Mouse (Mus musculus) adrenal gland, postnatal 14 days (tissue): Measurements from ENCODE around the gene Tns1. TPM values are rescaled to one million over a fixed set of nuclear protein-coding genes. Genes with fewer than 3 reads are reported as not detected.
A peak's percentile ranks its signal among the peaks of the same experiment; 100 is the strongest.

Source experiments
- DNase-seq: peaks from one replicate; pipeline ENCODE4 v3.0.0; 2021; ENCODE audit warnings: mixed read lengths
- total RNA-seq: library from RNA; stranded (reverse); gene quantifications from 2 replicates; pipeline ENCODE4 v1.2.3, GENCODE M21; 2021

The Tns1 gene
- total RNA-seq, 1 experiment from 2014 or later, result 325 TPM

DNA sequence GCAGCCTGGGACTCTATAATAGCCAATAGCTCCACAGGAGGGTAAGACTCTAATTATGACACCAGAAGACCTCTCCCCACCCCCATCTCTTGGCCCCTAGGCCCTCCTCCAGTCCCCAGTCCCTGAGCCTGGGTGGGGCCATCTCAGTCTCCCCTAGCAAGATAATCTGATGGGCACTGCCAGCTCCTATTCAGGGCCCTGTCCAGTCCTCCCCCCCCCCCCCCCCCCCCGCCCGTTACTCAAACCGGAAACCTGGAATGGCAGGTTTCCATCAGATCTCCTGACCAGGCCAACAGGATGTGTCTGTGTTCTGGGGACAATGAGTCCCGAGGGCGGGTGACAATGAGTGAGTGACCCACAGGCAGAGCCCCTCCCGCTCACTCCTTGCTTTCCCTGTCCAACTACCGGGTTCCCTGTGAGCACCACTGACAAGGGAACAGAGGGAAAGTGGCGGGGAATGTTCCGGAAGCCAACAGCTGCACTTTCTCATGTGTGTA is 136.5 kb downstream of the Tns1 start:
- peak; percentile 66 for DNase-seq

DNA sequence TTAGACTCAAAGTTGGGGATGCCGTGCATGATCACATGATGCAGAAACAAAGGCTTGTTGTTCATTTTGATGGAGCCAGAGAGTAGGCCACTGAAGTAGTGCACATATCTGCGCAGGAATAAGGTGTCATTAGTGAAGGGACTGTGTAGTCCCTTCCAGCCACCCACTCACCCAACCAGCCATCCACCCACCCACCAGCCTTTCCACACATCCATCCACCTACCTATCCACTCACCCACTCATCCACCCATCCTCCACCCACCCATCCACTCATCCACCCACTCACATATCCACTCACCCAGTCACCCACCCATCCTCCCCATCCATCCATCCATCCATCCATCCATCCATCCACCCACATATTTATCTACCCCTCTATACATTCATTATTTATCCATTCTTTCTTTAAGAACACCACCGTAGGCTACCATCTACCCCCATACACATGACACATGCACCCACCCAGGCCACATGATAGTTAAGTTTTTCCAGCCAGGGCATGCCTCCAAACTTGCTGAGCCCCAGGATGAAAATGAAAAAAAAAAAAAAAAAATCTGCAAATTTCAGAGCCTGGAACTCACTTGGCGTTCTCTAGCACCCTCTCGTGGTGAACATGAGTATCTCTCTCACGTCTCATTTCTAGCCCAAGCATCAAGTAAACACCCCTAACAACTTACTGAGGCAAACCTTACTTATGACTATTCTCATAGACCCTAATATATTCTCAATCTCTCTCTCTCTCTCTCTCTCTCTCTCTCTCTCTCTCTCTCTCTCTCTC is 137.8 kb downstream of the Tns1 start:
- peak; percentile 72 for DNase-seq

DNA sequence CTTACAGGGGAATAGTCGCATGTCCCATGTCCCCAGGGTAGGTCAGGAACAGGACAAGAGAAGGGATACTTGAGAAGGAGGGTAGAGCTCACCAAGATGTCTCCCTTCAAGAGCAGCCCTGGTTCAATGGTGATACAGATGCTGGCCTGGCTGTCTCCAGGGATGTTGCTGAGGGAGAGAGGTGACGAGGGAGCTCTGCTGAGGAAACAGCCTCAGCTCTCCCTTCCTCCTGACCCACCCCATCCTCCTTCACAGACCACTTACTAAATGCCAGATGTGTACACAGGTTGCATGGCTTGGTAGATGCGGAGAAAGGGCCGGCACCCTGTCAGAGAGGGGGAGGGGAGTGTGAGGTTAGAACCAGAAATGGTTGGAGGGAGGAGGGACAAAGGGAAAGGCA is 138.6 kb downstream of the Tns1 start:
- DNase-seq, result no peak

DNA sequence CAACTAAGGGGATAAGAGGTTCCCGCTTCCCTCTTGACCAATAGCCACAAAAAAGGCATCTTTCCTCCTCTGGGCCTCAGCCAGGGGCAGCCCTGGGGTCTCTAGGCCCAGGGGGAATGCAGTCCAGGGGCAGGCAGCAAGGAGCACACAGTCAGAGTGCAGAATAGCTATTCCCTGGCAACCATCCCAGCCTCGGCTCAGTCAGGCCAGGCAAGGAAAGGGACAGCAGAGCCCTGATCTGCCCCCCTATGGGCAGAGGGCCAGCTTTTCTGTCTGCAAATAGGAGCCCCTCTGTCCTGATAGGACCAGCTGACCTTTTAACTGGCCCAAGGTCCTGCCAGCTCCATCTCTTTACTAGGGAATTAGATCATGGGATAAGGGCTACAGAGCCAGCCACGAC is 145.0 kb downstream of the Tns1 start:
- peak; percentile 59 for DNase-seq

DNA sequence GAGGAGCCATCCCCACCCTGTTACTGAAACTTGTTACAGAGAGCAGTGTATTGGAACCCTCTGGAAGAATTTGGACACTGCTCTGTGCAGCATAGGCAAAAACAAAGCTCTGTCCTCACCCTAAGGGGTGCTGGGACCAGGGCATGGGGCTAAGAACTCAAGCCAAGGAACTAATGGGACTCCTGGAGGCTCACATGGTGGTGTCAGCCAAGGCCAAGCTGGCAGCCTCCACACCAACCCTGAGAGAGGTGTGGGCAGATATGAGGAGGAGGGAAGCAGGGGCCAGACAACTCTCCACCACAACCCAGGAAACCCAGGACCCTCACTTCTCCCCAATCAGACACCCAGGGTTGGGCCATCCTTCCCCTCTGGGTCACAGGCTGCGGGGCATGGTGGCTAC is 145.7 kb downstream of the Tns1 start:
- DNase-seq, result no peak

DNA sequence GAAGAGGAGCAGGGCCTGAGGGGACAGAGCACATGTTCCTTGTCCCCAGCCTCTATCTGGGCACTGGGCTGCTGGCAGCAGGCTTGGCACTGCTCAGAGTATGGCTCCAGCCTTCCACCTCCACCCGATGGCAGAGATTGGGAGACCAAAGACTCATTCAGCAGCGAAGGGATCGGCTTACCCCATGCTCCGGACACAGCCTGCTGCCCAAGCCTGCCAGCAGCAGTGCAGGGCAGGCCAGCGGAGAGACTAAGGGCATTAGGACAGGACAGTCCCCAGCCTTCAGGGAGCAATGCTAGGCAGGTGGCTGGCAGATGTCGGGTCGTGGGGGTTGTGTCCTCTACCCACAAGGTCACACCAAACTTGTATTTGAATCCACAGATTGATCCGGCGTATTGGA is 150.3 kb downstream of the Tns1 start:
- no peak for DNase-seq

DNA sequence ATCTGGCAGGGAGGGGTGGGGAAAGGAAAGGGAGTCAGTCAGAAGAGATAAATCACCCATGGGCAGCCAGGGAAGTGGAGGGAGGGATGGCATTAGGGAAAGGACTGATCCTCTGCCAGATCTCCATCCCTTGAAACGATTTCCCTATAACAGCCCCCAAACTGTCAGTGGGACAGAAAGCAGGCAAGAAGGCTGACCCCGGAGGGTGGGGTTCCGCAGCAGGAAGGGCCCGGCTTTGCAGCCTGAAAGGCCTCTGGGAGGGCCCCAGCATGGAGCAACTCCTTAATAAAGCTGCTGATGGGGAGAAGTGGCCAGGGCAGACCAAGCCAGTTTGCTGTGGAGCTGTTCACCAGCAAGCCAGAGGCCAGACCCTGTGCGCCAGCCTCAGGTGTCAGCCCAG is 151.5 kb downstream of the Tns1 start:
- peak; percentile 40 for DNase-seq

DNA sequence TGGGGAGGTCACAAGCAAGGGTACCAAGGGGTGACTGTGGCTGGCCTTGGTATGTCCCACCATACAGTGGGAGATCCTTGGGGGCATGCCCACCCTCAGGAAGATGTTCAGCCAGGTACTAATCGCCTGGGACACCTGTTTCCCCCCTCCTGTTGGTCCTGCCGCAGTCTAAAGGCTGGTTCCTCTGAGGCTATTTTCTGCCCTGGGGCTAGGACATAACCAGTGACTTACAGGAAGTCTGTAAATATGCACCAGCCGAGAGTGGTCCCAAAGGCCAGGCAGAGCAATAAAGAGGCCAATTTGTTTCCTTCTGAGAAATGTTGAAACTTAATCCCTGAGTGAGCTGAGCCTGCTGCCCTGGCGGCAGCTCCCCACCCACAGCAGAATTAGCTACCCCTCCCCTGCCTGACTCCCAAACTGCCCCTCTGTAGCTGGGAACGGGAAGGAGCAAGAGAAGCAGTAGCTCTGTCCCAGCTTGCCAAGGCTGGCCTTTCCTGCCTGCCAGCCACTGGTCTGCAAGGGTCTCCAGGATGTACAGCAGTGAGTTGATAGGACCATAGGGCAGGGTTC is 154.0 kb downstream of the Tns1 start:
- DNase-seq, result no peak

DNA sequence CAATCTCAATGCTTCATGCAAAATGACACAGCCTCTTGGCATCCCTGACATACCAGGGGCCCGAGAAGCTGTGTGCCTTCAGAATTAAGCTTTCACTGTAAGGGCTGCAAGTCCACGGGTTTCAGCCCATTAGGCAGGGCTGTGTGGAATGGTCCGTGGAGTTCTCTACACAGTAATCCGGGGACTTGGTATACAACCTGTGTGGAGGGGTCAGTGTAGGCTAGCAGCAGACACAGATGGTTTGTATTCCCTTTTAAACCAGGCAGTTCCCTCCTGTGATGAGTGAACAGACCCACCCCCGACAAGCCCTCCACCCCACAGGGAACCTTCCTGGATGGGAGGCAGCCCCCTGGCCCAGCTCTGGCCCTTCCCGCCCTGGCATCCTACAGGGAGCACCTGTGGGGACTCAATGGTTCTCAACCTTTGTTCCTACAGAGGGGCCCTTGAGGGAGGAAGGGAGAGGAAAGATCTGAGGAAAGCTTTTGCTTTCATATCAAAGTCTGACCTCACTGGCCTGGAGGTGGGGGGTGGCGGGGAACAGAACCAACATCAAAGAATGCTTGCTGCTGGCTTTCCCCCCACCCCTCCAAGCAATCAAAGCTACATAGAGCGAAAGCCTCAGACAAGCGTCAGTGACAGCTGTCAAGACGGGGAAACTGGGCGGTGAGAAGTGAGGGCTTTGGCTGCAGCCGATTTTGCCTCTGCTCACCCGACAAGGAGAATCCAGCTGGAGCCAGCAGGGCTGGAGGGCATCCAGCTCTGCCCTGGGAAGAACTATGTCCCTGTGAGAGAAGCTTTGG is 155.3 kb downstream of the Tns1 start:
- DNase-seq, result peak; percentile 65

DNA sequence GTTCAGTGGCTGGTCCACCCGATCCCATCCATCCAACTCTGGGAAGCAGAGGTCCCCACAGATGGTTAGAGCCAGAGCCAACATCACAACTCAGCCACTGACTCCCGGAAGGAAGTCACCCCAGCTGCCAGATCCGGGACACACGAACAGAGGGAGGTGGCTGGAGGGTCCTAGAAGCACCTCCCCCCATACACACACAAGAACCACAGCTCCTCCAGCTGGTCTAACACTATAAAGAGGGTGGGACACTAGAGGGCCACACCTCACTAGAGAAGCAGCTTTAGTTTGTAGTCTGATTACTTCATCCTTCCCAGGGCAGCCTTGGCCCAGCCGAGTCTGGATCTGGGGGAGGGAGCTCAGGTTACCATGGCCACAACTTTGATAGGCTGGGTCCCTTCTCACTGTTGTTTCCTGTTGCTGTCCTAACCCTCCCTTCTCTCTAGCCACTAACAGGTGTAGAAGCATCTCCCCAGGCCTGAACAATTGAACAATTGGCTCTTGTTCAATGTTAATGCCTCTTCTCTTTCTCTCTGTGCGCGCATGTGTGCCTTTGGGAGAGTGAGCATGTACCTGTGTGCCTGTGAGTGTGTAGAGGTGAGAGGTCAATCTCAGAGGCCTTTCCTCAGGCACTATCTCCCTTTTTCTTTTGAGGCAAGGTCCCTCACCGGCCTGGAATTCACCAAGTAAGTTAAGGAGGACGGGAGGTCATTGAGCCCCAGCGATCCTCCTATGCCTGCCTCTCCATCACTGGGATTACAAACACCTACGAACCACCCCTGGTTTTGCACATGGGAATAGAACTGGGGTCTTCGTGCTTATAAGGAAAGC is 157.6 kb downstream of the Tns1 start:
- DNase-seq, result peak; percentile 71

DNA sequence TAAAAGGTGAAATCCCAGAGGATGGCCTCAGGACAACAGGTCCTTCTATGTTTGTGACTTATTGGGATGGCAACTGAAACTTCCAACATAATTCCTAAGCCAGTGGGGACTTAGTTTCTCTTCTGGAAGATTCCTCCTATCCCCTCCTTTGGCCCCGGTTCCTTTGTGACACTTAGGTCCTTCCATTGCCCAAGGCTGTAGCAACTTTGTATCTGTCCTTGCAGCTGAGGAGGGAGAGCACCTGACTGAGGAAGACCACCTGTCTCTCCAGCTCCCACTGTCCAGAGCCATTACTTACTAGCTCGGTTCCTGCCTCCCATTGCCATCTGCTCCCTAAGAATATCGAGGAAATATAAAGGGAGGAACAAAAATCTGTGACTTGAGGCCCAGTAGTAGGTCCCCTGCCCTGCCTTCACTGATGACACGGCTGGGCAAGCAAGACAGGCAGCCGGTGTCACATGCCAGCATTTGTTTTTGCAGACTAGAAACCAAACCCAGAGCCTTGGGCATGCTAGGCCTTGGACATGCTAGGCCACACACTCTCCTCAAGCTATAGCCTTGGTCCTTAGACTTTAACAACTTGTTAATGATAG is 160.0 kb downstream of the Tns1 start:
- DNase-seq, result no peak

DNA sequence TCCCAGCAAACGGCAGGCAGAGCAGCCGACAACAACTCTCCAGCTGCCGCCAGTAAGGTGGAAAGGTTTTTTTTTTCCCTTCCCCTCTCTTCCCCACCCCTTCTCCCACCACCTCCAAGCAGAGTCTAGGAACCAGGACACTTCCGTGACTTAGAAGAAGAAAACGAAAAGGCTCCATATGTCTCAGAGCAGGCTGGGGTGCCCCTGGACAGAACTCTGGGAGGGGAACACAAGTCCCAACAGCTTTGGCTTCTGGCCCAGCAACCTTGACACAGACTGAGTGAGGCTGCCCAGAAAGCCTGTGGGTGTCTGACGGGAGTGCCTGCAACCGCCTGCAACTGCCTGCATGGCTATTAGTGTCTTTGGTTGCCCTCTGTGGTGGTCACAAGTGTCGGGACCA is 160.6 kb downstream of the Tns1 start:
- peak; percentile 93 for DNase-seq

DNA sequence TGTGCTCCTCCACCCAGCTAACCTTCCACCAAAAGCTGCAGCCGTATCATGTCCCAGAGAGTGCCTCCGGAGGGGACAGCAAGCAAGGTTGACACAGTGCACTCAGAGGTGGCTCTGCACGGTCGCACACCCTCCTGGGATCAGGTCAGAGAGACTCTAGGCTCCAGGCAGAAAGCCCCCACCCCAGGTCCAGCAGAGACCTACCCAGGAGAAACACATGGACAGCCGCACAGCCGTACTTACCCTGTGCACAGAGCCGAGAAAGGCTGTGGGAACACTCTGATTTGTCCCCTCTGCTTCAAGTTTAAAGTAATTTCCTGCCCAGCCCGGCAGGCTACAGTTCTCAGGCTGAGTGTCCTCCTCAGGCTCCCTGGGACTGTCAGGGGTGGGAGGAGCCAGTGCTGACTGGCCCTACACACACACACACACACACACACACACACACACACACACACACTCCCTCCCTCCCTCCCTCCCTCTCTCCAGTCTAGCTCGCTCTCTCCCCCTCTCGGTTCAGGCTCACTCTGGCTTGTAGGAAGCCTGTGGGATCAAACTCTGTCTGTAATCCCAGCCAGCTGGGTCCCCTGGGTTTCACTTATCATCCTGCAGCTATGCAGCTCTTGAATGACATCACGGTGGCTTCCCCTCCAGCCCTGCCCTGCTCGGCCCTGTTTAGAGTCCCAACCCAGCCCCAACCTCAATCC is 161.4 kb downstream of the Tns1 start:
- peak; percentile 88 for DNase-seq

DNA sequence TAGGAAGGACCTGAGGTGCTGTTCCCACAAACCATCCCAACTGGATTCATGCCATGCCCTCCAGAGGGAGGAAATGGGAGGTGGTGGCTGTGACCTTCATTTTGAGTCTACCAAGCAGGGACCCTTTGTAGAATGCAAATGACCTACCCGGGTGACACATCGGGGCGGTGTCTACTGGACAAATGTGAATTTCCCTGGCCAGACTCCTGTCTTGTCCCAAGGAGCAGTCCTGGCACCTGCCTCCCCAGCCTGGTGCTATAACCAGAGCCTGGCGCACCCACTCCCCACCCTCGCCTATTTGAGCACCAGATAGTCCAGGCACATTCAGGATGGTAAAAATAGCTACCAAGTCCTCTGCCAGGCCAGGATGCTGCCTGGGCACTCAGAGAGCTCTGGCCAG is 162.2 kb downstream of the Tns1 start:
- peak; percentile 44 for DNase-seq

DNA sequence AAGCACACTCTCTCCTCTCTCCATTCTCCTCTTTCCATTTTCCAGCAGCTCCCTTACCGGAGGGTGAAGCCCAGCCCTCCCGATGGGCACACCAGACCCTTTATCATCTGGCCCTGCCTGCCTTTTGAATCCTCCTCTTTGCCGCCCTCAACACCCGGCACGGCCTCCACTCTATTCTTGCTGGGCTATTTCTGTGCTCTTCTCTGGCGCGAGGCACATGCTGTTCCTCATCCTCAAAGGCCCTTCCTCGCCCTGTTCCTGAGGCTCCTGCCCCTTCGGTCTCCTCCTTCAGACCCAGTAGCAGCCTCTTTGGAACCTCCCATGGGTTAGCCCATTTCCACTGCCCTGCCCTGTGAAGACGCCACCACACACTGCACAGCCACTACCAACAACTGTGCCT is 164.5 kb downstream of the Tns1 start:
- DNase-seq, result no peak

DNA sequence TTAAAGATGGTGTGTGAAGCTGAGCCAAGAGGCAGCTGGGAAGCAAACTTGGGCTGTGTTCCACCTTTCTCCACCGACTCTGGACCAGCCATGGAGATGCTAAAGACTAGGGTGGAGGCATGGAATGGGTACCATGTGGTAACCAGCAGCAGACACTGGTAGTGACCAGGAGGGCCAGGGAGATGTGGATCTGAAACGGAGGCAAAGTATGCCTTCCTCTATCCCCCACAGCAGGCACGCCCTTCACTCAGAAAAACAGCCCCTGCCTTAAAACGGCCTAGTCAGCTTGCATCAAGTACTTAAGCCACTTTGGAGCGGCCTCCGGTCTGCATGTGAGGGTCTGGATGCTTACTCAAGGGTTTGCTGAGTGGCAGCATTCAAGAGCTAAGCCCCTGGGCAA is 164.9 kb downstream of the Tns1 start:
- no peak for DNase-seq

DNA sequence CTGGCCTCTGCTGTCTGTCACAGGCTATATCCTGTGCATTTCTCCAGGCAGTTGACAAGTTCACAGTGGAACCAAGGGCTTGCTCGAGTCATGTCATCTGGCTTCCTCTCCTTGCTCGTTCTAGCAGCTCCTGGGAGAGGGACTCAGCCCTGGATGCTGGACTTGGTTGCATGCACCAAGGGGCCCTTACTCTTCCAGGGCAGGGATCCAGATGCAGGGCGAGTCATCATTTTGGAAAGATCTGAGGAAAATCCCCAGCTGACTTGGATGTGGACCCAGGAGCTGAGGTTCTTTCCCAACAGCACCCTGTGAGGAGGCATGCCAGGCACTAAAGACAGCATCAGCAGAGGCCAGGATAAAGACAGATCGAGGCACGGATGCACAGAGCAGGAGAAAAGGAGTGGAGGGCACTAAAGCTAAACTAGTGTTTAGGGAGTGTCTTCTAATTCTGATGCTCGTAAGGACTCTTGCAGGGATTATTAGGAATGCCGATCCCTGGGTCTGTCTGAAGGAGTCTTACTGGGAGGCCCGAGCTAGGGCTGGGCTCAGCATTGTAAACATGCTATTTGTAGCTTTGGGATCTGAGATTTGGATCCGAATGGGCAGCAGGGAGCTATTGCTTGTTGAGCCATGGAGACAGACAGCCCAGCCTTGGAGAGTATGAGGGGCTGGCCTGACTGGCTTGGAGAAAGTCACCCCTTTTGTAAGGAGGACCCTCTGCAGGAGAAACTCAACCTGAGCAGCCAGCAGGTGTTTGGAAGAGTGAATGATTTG is 165.9 kb downstream of the Tns1 start:
- DNase-seq, result peak; percentile 52

DNA sequence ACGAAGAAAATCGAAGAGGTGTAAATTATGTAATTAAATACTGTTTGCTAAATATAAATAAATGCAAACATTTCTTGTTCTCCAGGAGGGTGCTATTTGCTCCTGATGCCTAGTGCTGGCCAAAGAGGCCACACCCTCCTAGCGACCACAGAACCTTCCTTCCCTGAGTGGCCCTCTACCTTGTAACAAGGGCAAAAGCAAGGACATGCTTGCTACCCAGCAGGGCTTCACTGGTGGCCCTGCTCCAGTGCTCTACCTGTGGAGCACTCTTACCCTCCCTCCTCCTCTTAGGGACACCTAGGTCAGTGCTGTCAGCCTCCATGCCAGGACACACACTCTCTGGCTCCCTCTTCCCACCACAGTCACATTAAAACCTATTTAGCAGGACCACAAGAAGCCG is 166.8 kb downstream of the Tns1 start:
- DNase-seq, result no peak

DNA sequence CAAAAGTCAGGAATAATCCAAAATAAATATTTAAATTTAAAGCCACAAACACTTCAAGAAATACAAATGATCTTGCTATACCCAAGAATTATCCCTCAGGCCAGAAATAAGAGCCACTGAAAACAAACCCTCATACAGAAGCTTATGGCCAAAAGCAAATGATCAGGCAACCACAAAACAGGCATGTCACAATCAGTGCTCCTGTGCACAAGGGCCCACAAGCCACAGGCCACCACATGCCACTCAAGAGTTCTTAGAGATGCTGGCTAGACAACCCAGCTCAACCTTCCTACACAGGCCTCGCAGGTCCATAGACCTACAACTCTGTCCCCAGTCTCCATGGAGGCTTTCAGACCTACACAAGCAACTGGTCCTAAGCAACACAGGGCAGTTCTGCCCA is 167.9 kb downstream of the Tns1 start:
- DNase-seq, result no peak

DNA sequence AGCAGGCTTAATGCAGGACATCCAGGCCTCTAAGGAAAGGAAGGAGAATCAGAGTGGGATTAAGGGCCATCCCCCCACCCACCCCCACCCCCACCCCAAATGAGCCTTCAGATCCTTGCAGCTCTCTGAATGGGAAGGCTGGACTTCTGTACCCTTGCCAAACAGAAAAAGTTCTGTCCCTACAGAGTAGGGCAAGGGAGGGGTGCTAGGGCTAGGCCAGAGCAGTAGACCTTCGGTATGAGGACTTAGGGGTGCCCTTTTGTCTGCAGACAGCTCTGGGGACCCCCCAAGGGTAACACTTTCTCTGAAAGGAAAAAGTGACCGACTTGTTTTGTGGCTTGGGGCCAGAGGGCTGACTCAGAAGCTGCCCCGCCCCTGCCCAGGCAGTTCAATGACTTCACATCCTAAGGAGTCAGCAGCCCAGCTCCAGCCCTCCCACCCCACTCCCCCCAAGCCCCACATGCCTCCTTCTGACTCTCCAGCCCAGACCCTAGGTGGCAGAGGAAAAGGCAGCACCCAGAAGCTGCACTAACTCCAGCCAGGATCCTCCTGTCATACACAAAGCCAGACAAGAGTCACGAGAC is 168.9 kb downstream of the Tns1 start:
- peak; percentile 87 for DNase-seq
